Mouse (Mus musculus) neural tube, embryonic 12.5 days (tissue): Measurements from ENCODE around the gene Nfkbil1. TPM values are rescaled to one million over a fixed set of nuclear protein-coding genes. Genes with fewer than 3 reads are reported as not detected.

Experiments
- ATAC-seq: fragments of 200-750 bp; cut with Nextera tagmentation; 2 replicates; pipeline ENCODE4 v1.8.0; 2017; ENCODE audit warnings: low read depth, mild to moderate bottlenecking, moderate TSS enrichment, moderate library complexity; ENCODE audit not compliant: low FRiP score
- H3K27ac ChIP-seq: fragments of 300-500 bp; sonication (generic); 2 replicates; pipeline ENCODE4 v1.5.1; 2016
- H3K27me3 ChIP-seq: fragments of 300-500 bp; sonication (generic); replicated peaks from 2 replicates; pipeline ENCODE4 v1.6.1; 2016; ENCODE audit warnings: mild to moderate bottlenecking
- H3K36me3 ChIP-seq: fragments of 300-500 bp; sonication (generic); 2 replicates; pipeline ENCODE4 v1.6.1; 2016; ENCODE audit warnings: mild to moderate bottlenecking
- H3K4me1 ChIP-seq: fragments of 300-500 bp; sonication (generic); 2 replicates; pipeline ENCODE4 v1.6.1; 2016
- H3K4me2 ChIP-seq: fragments of 300-500 bp; sonication (generic); replicated peaks from 2 replicates; pipeline ENCODE4 v1.6.1; 2016; ENCODE audit warnings: mild to moderate bottlenecking
- H3K4me3 ChIP-seq: fragments of 300-500 bp; sonication (generic); 2 replicates; pipeline ENCODE4 v1.5.1; 2016
- H3K9ac ChIP-seq: fragments of 300-500 bp; sonication (generic); 2 replicates; pipeline ENCODE4 v1.6.1; 2016; ENCODE audit warnings: mild to moderate bottlenecking
- H3K9me3 ChIP-seq: fragments of 300-500 bp; sonication (generic); 2 replicates; pipeline ENCODE4 v1.6.1; 2016; ENCODE audit warnings: mild to moderate bottlenecking
- WGBS: fragments of 180-500 bp; shearing (Covaris S2); methylation state at CpG from one replicate; pipeline ENCODE4 v1.1.7; 2016; 5-methylcytosine and 5-hydroxymethylcytosine counted together
- polyA plus RNA-seq: library from polyadenylated mRNA; unstranded; fragments of >200 nt; fragmentation: Nextera tagmentation; extraction: Ambion mirVana; gene quantifications from 2 replicates; pipeline ENCODE4 v1.2.1, GENCODE M21; 2016

The Nfkbil1 gene
- polyA plus RNA-seq, 1 experiment from 2014 or later = 10.6 TPM

DNA sequence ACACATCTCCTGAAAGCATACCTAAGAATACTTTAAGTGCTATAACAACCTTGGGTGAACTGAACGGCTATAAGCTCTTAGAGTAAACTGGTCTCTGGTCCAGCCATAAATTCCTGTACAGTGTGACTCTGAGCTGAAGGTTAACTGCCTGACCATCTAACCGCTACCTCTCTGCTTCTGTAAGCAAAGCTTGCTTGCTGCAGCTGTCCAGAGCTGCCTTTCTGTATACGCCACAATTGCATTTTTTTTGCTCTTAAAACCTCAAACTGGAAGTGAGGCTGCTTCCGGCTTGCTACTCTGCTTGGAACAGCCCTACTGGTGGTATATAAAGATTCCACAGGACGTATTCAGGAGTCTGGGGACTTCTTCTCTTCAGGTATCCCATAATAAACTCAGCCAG is 2.9 kb downstream of the Nfkbil1 start:
- H3K4me2 ChIP-seq = no peak overlapping the region
- H3K27me3 ChIP-seq = no peaks in the 10 kb centered on the region
- 90% methylated on average over 5 of the region's 5 CpGs for WGBS
- peaks cover 31% of the 10 kb centered on the region for H3K4me1 ChIP-seq
- peaks cover 32% of the 10 kb centered on the region for H3K36me3 ChIP-seq
- no peak overlapping the region for H3K4me3 ChIP-seq
- no peaks in the 10 kb centered on the region for H3K9me3 ChIP-seq
- H3K27ac ChIP-seq = no peak overlapping the region
- ATAC-seq = no peak
- H3K9ac ChIP-seq = no peak overlapping the region

- Histone ChIP-seq H3K4me3 (no peak overlapping the region), H3K36me3 (peaks cover 37% of the 10 kb centered on the region), H3K9me3 (no peaks in the 10 kb centered on the region), H3K27ac (no peak overlapping the region), H3K4me1 (peaks cover 26% of the 10 kb centered on the region), H3K27me3 (no peaks in the 10 kb centered on the region), H3K4me2 (peak overlapping the region; percentile 14; the same call in 1 of the 2 replicates), H3K9ac (no peak overlapping the region)
- no peak for ATAC-seq
- WGBS = 14% methylated on average over 12 of the region's 12 CpGs
Measured at GRCm38 (mm10) chr17:35232043-35232442, 3.5 kb downstream of the Nfkbil1 start.

DNA sequence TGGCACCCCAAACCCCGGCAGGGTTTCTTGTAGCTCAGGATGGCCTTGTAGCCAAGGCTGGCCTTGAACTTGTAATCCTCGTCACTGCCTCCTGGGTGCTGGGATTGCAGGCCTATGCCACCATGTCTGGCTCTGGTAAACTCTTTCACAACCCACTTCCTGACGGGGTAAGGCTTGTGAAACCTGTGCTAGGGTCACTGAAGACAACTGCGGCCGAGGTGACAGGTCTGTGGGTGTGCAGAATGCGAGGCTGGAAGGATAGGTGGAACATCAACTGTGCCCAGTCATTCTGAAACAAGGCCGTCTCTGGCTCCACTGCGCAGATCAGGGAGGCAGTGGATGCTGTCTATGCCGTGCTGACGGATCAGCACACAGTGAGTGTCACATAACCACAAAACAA is 4.6 kb downstream of the Nfkbil1 start:
- Histone ChIP-seq H3K4me2 (no peak overlapping the region), H3K36me3 (peaks cover 41% of the 10 kb centered on the region), H3K4me3 (no peak overlapping the region), H3K27me3 (no peaks in the 10 kb centered on the region), H3K9me3 (no peaks in the 10 kb centered on the region), H3K9ac (no peak overlapping the region), H3K4me1 (peaks cover 20% of the 10 kb centered on the region; the same call in 1 of the 2 replicates), H3K27ac (no peak overlapping the region)
- WGBS = 95% methylated on average over 10 of the region's 10 CpGs
- ATAC-seq = no peak

DNA sequence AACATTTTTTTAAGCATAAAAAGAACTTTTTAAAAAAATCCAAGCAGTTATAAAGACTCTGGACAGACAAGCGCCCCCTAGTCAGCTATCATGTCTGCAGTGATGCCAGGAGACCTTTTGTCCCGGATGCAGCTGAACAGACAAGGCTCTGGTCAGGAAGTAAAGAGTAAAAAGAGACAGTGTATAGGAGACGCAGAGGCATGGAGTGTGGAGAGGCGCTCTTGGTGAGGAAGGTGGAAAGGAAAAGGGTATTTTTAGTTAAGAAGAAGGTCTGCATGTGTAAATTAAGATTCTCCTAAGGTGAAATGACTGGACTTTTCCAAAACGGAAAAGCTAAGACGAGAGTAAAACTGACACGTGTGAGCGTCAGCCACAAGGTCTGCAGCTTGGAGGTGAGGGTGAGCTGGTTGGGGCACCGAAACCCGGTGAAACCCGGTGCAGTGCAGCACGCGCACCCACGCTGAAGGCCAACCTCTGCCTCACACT is 9.0 kb downstream of the Nfkbil1 start:
- ATAC-seq = no peak
- H3K4me1 ChIP-seq = no peaks in the 10 kb centered on the region
- no peak overlapping the region for H3K4me2 ChIP-seq
- H3K4me3 ChIP-seq = no peak overlapping the region
- H3K27ac ChIP-seq = no peak overlapping the region
- no peaks in the 10 kb centered on the region for H3K27me3 ChIP-seq
- H3K9ac ChIP-seq = no peak overlapping the region
- no peaks in the 10 kb centered on the region for H3K9me3 ChIP-seq
- H3K36me3 ChIP-seq = peaks cover 54% of the 10 kb centered on the region
- WGBS = 89% methylated on average over 14 of the region's 14 CpGs

GRCm38 (mm10) chr17:35225456-35225855 is 10.1 kb downstream of the Nfkbil1 start:
- Histone ChIP-seq H3K9ac (no peak overlapping the region), H3K27me3 (no peaks in the 10 kb centered on the region), H3K9me3 (no peaks in the 10 kb centered on the region), H3K36me3 (peaks cover 54% of the 10 kb centered on the region), H3K4me2 (no peak overlapping the region), H3K27ac (no peak overlapping the region), H3K4me1 (no peaks in the 10 kb centered on the region; the same call in 1 of the 2 replicates), H3K4me3 (no peak overlapping the region)
- 95% methylated on average over 5 of the region's 5 CpGs for WGBS
- no peak for ATAC-seq

- 95% methylated on average over 4 of the region's 4 CpGs for WGBS
- no peak for ATAC-seq
- H3K36me3 ChIP-seq = peaks cover 56% of the 10 kb centered on the region
- no peaks in the 10 kb centered on the region for H3K9me3 ChIP-seq
- no peak overlapping the region for H3K27ac ChIP-seq
- H3K27me3 ChIP-seq = no peaks in the 10 kb centered on the region
- no peak overlapping the region for H3K4me2 ChIP-seq
- no peak overlapping the region for H3K9ac ChIP-seq
- no peak overlapping the region for H3K4me3 ChIP-seq
- H3K4me1 ChIP-seq = no peaks in the 10 kb centered on the region; the same call in 1 of the 2 replicates
Measured at GRCm38 (mm10) chr17:35224641-35225040, 11.0 kb downstream of the Nfkbil1 start.

- Histone ChIP-seq H3K4me2 (no peak overlapping the region), H3K9ac (0 out of 2 replicates have a peak overlapping the region, but pooled peaks have one; percentile 3)
- WGBS = 77% methylated on average over 6 of the region's 6 CpGs
Measured at GRCm38 (mm10) chr17:35222299-35222698, 13.3 kb downstream of the Nfkbil1 start.

DNA sequence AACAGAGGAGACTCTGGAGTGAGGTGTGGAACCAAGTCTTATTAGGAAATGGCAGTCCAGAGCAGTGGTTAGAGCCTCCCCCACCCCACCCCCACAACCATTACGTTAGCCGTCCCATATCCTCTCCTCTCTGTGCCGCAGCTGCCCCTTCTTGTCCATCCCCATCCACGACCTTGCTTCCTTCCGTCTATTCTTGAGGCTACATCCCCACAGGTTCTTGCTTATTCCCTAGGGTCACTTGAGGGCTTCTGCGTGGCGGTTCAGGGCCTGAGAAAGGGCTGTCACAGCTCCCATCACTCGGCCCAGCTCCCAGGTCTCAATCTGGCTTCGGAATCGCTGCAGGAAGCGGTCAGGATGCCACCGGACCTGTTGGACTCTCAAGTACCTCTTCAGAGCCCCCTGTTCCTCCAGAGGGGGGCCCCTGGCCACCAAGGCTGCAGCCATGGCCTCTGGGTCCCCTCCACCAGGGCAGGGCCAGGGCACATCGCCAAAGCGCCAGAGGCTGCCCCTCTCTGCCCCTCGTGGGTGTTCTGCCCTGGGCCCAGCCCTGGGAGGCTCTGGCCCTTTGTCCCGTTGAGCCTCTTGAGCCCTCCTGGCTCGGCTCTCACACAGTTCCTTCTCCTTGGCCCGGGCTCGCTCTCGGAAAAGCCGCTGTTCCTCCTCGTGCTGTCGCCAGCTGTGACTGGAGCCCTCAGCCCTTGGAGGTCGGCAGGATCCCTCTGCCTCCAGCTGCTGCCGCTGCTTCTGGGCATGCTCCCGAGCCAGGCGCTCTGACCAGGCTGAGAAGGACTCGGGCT is 15.2 kb downstream of the Nfkbil1 start, which contains the start of gene Gm16181:
TSS of gene Gm16181 (plus strand) at position 679 of the 797 bp plus-strand sequence.
- WGBS = 85% methylated on average over 28 of the region's 28 CpGs
- 0 out of 2 replicates have a peak within 1 kb of the TSS, but pooled peaks have one; percentile 12 for H3K27ac ChIP-seq
- no peaks in the 10 kb centered on the region for H3K9me3 ChIP-seq
- no peaks in the 10 kb centered on the region for H3K27me3 ChIP-seq
- H3K4me3 ChIP-seq = no peak within 1 kb of the TSS
- H3K9ac ChIP-seq = no peak within 1 kb of the TSS
- no peaks in the 10 kb centered on the region; the same call in 1 of the 2 replicates for H3K4me1 ChIP-seq
- peaks cover 27% of the 10 kb centered on the region for H3K36me3 ChIP-seq
- ATAC-seq = no peak
- H3K4me2 ChIP-seq = no peak within 1 kb of the TSS

More at GRCm38 (mm10) chr17:35222299-35222698, 13.3 kb downstream of the Nfkbil1 start:
- peaks cover 37% of the 10 kb centered on the region for H3K36me3 ChIP-seq
- no peak overlapping the region for H3K4me3 ChIP-seq
- H3K9me3 ChIP-seq = no peaks in the 10 kb centered on the region
- no peaks in the 10 kb centered on the region; the same call in 1 of the 2 replicates for H3K4me1 ChIP-seq
- no peak for ATAC-seq
- H3K27me3 ChIP-seq = no peaks in the 10 kb centered on the region
- H3K27ac ChIP-seq = no peak overlapping the region

DNA sequence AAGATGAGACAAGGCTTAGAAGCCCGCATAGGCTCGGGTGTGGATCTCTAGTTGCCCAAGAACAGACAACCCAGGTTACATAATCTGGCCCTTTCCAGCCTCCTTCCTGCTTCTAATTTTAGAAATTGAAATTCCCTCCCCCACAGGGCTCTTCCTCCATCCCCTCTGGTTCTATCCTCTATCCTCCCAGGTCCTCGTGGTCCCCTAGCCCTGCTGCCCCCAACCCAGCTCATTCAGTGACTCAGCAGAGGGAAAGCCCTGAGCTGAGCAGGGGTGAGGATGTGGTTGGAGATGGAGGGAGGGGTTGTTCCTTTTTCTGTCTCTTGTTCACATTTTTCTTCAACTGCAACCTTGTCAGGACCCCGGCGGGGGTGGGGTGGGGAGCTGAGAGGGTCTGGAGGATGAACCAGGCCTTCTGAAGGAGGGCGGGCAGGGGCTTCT is 16.0 kb downstream of the Nfkbil1 start:
- H3K9ac ChIP-seq = no peak overlapping the region
- WGBS = 87% methylated on average over 6 of the region's 6 CpGs
- no peak overlapping the region for H3K4me2 ChIP-seq
- H3K9me3 ChIP-seq = no peaks in the 10 kb centered on the region
- H3K27me3 ChIP-seq = no peaks in the 10 kb centered on the region
- 0 out of 2 replicates have a peak overlapping the region, but pooled peaks have one; percentile 4 for H3K27ac ChIP-seq
- no peak for ATAC-seq
- peaks cover 21% of the 10 kb centered on the region for H3K36me3 ChIP-seq
- no peaks in the 10 kb centered on the region; the same call in 1 of the 2 replicates for H3K4me1 ChIP-seq
- H3K4me3 ChIP-seq = no peak overlapping the region

DNA sequence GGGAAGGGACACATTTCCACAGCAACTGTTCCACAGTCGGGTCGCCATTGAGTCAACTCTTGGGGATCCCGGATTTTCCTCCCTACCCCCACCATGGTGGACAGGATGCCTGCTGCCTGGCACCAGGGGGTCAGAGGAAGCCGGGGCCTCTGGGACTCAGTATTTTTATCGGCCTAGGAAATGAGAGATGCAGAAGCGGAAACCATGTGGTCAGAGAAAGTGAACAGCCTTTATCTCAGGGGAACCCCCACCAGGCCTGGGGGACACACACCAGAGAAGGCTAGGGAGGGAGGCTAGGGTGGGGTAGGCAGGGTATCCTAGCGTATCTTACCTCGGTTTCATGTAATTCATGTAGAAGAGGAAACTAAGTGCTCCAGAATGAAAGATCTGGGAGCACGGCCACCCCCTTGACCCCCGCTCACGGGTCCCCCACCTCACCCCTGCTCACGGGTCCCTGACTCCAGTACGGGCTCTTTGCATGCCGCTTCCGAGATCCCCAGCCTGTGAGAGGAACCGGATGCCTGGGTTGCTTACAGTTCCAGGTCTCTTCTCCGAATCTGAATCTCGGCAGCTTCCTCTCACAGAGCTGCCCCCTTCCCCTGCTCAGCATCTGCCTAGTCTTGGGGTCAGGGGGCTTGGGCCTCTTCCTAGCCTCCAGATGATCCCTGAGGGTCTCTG is 16.9 kb downstream of the Nfkbil1 start:
- H3K27ac ChIP-seq = no peak overlapping the region
- H3K9ac ChIP-seq = no peak overlapping the region
- no peaks in the 10 kb centered on the region for H3K9me3 ChIP-seq
- ATAC-seq = no peak
- WGBS = 85% methylated on average over 18 of the region's 18 CpGs
- no peaks in the 10 kb centered on the region; the same call in 1 of the 2 replicates for H3K4me1 ChIP-seq
- no peak overlapping the region for H3K4me2 ChIP-seq
- peaks cover 21% of the 10 kb centered on the region for H3K36me3 ChIP-seq
- no peaks in the 10 kb centered on the region for H3K27me3 ChIP-seq
- H3K4me3 ChIP-seq = no peak overlapping the region

DNA sequence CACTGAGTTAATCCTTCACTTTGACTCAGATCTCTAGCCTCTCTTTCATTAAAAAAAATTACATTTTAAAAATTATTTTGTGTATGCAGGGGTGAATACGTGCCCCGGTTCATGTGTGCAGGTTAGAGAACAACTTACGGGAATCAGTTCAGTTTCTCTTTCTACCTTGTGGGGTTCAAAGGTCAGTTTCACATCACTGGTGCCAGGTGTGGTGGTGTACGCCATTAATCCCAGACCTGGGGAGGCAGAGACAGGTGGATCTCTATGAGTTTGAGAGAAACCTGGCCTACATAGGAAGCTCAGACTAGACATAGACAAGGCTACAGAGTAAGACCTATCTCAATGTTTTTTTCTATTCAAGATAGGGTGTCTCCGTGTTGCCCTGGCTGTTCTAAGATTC is 22.5 kb downstream of the Nfkbil1 start:
- Histone ChIP-seq H3K36me3 (no peaks in the 10 kb centered on the region), H3K27ac (no peak overlapping the region), H3K4me1 (no peaks in the 10 kb centered on the region), H3K4me2 (no peak overlapping the region), H3K27me3 (no peaks in the 10 kb centered on the region), H3K9ac (no peak overlapping the region), H3K9me3 (no peaks in the 10 kb centered on the region), H3K4me3 (no peak overlapping the region)
- ATAC-seq = no peak
- WGBS = 94% methylated on average over 5 of the region's 5 CpGs

DNA sequence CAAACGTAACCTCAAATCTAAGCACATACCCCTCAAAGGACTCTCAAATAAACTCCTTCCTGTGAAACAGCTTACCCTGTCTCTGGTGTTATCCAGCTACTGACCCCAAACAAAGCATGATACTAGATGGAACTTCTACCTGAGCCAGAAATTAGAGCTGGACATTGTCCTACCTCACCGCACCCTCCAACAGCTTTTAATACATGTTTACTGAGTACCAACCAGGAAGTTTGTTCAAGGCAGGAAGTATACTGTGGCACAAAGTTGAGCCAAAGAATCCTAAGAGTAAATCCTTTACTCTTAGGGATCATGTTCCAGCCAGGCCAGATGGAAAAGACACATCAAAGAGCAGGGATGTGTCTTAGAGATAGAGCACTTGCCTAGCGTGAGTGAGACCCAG is 25.0 kb downstream of the Nfkbil1 start:
- Histone ChIP-seq H3K27me3 (no peaks in the 10 kb centered on the region), H3K36me3 (no peaks in the 10 kb centered on the region), H3K9me3 (no peaks in the 10 kb centered on the region), H3K9ac (no peak overlapping the region), H3K27ac (no peak overlapping the region), H3K4me2 (no peak overlapping the region), H3K4me3 (no peak overlapping the region), H3K4me1 (no peaks in the 10 kb centered on the region)
- no peak for ATAC-seq
- 82% methylated on average over 3 of the region's 3 CpGs for WGBS
